Mouse (Mus musculus) liver, embryonic 14.5 days (tissue): ENCODE data around the gene Plod1.

Experiments used
- CTCF ChIP-seq: IDR thresholded peaks from 2 replicates; pipeline ENCODE4 v1.5.1; 2016; ENCODE audit warnings: antibody characterized with exemption, low read depth, control low read depth
- EP300 ChIP-seq: IDR thresholded peaks from 2 replicates; pipeline ENCODE4 v1.6.1; 2016; ENCODE audit warnings: antibody characterized with exemption, low read depth

GRCm38 (mm10) chr4:147957141-147957540, 20.6 kb upstream of the Plod1 start:
- no peak for TF ChIP-seq CTCF
- no peak for TF ChIP-seq EP300
